Mouse (Mus musculus) layer of hippocampus, adult 18-20 months (tissue): Measurements from ENCODE around the gene 1700037H04Rik. TPM values are rescaled to one million over a fixed set of nuclear protein-coding genes. Genes with fewer than 3 reads are reported as not detected.

ENCODE experiments used
- DNase-seq, 2 experiments: peaks; one replicate each; pipeline ENCODE4 v3.0.0; 2022; ENCODE audit warnings: low spot score in 2 of 2
- long read RNA-seq: library from polyadenylated mRNA; stranded (forward); transcript quantifications from one replicate; pipeline ENCODE4 v2.0.0, GENCODE M21; 2021
- total RNA-seq, 2 experiments: library from RNA; stranded (reverse); gene quantifications; 2 replicates each; pipeline ENCODE4 v1.2.3; 2021

1700037H04Rik gene
- total RNA-seq, result 10 to 100 TPM; 57.7 to 60.0 TPM
- long read RNA-seq, transcript 1700037H04Rik-202 (6 exons, 1,241 nt), result major isoform, 42 of 46 reads
- long read RNA-seq, partial matches to known transcripts, result 1 of 46 reads
- long read RNA-seq, other reads (novel, unspliced or antisense), result 1 of 46 reads

DNA sequence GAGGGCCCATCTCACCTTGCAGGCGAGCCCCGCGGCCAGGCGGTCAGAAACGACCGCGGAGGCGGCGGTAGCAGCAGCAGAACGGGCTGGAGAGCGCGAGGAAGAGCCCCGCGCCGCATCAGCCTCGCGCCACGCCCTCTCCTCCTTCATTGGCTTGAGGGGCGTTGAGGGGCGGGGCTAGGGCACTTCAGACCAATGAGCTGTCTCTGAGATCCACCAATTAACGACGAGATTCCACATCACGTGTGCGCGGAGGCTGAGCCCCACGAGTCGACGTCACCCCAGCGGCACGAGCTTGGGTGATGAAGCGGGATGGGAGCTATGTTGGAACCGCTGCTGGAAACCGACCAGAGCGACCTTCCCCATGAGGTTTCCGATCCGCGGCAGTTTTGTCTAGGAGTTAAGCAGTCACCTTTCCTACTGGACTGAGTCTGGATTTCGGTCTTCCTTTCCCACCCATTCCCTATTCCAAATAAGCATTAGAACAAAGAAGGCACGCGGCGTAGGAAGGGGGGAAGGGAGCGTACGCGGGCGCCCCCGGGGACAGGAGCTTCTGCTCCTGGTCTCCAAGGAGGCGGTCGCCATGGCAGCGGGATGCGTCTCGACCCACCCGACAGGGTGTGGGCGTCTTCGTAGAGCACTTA, at the start of gene 1700037H04Rik:
TSS of gene 1700037H04Rik (minus strand) at position 144 of the 644 bp plus-strand sequence.
- DNase-seq, result peak; percentile 95 to 98

DNA sequence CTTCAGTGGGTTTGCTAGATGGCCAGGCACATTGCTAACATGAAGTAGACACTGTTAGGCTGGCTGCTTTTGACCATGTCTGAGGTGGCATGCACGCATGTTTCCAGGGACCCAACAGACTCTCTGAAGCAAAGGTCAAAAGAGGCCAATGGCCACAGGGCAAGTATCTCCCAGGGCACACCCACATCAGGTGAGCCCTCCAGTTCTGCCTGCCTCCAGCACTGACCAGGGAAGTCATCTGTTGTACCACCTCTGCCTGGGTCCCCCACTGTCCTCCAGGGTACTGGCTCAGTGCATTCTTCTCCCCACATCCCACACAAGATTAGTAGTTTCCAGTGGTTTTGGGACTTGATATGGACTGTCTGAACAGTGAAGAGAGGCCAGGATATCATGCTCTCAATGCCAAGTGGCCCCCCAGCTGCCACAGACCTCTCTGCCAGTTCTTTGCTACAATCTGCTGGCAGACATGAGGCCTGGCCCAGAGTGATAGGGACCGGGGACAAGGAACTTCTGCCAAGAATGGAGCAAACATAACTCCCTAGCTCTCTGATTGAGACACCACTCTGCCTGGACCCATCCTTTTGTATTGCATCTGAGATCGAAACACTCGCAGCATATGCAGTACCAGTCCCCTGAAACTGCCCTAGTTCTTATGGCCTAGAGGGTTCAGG, 49.4 kb upstream of the 1700037H04Rik start:
- DNase-seq, result no peak

GRCm38 (mm10) chr2:131208356-131208755, 48.5 kb upstream of the 1700037H04Rik start:
- no peak for DNase-seq

- DNase-seq, result no peak
Observed at GRCm38 (mm10) chr2:131206778-131207177, 46.9 kb upstream of the 1700037H04Rik start, which contains the start of gene Ap5s1. Ap5s1 (plus strand) TSS chr2:131207078.

- DNase-seq, result no peak
Observed at GRCm38 (mm10) chr2:131205521-131206182, 45.8 kb upstream of the 1700037H04Rik start.

GRCm38 (mm10) chr2:131204410-131204981, 44.6 kb upstream of the 1700037H04Rik start:
- DNase-seq, result peak; percentile 70 to 80

DNA sequence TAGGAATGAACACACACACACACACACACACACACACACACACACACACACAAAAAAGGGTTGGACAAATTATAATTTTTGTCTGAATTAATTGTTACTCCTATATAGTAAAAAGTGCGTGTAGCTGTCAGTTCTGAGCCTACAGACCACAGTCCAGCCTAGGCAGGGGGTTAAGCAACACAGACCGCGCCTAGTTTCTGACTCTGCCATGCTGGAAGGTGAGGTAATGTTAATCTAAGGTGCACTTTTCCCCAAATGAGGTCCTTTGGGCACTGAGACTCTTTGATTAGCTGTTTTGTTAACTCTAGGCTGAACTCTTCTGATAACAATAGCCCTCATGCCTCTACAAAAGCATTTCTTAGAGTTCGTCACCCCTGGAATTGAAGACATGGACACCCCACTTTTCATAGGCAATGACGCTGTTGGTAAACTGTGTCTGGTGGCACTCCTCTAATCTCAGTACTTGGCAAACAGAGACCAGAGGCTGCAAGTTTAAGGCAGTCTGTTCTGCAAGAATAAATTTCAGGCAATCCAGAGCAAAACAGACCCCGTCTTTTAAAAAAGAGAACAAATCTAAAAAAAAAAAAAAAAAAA, 44.0 kb upstream of the 1700037H04Rik start:
- DNase-seq, result no peak

DNA sequence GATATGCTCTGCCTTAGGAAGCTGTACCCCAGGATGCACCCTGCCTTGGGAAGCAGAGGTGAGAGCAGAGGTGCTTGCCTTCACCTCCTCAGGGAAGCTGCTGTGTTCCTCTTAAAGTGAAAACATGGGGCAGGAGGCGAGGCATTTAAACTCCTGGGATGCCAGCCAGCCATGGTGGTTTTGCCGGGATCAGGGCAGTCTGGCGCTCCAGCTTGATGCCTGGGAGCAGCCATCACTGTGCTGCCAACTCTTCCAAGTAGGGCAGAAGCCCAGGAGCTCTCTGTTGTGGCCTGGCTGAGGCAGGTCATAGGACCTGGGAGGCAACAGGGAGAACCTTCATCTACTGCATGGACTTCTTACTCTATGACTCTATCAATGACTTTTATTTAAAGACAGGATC, 41.4 kb upstream of the 1700037H04Rik start:
- no peak for DNase-seq

GRCm38 (mm10) chr2:131200710-131201109, 40.8 kb upstream of the 1700037H04Rik start:
- DNase-seq, result no peak

DNA sequence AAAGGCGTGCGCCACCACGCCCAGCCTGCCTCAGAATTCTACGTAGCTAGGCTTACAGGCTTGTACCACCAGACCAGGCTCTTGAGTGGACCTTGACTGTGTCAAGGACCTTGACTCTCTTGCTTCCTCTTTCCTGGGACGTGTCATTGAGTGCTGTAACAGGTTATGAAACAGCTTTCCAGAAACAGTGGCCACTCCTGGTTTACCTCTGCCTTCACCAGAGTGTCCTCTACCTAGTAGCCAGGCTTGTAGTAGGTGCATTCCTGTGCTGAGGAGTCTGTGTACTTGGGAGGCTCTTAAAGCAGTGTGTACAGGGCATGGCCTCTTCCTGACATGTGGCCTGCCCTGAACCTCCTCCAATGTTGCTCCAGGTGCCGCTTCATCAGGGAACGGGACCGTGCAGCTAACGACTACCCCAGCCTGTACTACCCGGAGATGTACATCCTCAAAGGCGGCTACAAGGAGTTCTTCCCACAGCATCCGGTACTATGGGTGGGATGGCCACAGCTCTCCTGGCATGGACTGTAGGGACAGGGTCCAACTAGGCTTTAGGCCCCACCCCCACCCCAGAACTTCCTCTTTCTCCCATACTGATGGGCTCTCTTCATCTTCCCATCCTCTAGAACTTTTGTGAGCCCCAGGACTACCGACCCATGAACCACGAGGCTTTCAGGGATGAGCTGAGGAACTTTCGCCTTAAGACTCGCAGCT, 36.9 kb upstream of the 1700037H04Rik start:
- no peak for DNase-seq

DNA sequence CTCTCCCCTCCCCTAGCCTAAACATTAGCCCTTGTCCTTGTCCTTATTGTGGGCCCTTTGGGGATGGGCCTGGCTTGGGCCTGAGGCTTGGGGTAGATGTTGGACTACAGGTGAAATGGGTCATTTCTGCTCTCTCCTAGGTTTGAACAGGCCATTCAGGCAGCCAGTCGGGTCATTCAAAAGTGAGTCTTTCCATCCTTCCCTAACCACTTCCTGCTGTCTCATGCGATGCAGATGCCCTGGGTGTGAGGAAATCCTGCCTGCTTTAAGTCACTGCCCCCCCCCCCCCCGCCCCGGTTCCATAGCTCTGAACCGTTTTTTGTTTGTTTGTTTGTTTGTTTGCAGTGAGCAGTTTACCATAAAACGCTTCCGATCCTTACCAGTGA, 31.1 kb upstream of the 1700037H04Rik start:
- DNase-seq, result no peak

- no peak for DNase-seq
Observed at GRCm38 (mm10) chr2:131190344-131191004, 30.6 kb upstream of the 1700037H04Rik start.

GRCm38 (mm10) chr2:131189521-131190309, 29.8 kb upstream of the 1700037H04Rik start:
- DNase-seq, result no peak

DNA sequence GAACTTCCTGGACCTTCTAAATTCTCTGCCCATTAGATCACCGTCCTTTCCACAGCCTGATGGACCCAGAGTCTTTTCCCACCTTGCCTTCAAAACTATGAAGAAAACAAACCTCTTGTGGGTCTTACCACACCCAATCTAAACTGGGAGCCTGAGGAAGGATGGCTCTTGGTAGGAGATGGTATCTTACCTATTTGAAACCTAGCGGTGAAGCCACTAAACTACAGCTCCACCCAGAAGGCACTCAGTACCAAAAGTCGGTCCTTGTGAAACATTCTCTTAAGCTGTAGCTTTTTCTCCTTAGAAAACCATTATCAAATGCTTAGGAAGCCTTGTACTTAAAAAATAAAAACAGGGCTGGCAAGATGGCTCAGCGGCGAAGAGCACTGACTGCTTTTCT, 28.4 kb upstream of the 1700037H04Rik start:
- no peak for DNase-seq

DNA sequence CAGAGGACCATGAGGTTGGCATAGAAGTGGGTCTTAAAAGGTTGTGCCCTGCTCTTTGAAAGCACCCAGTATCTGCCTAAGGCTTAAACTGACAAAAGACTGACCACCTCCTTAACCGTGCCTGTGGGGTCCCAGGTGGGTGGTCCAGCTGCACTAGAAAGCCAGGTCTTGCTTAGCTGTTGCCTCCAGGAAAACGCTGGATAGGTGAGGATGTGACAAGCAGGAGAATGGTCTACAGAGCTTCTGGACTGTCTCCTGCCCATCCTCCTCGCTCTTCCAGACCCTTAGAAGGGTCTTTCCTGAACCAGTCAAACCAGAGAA, 27.7 kb upstream of the 1700037H04Rik start:
- no peak for DNase-seq

GRCm38 (mm10) chr2:131186771-131187601, 27.1 kb upstream of the 1700037H04Rik start, which contains the start of the genes Cdc25b and Spef1:
Cdc25b (plus strand) TSS chr2:131186949.
Spef1 (minus strand) TSS chr2:131187282.
- DNase-seq, result peak; percentile 77 to 85

- DNase-seq, result no peak
Observed at GRCm38 (mm10) chr2:131186343-131186742, 26.5 kb upstream of the 1700037H04Rik start.

- peak; percentile 75 to 85 for DNase-seq
Observed at GRCm38 (mm10) chr2:131179990-131180587, 20.2 kb upstream of the 1700037H04Rik start, which contains the start of gene Cenpb. Cenpb (minus strand) TSS chr2:131180067.
